Mouse (Mus musculus) urinary bladder, postnatal 25 days (tissue): ENCODE measurements at regions not wholly inside any gene's neighbourhood (a gene's known extent, or its start where the extent isn't known, plus 50 kb on each side); places are given as distances from the start of the nearest gene placed in this dataset.

ENCODE experiments used
- DNase-seq: peaks from one replicate; pipeline ENCODE4 v3.0.0; 2022; ENCODE audit warnings: low spot score

- DNase-seq, result no peak
Observed at GRCm38 (mm10) chr1:152167716-152168115, 77.8 kb upstream of the 1700025G04Rik start.

GRCm38 (mm10) chr1:152165490-152165905 is 75.6 kb upstream of the 1700025G04Rik start:
- DNase-seq, result no peak

GRCm38 (mm10) chr1:152164843-152165489 is 75.0 kb upstream of the 1700025G04Rik start:
- no peak for DNase-seq

DNA sequence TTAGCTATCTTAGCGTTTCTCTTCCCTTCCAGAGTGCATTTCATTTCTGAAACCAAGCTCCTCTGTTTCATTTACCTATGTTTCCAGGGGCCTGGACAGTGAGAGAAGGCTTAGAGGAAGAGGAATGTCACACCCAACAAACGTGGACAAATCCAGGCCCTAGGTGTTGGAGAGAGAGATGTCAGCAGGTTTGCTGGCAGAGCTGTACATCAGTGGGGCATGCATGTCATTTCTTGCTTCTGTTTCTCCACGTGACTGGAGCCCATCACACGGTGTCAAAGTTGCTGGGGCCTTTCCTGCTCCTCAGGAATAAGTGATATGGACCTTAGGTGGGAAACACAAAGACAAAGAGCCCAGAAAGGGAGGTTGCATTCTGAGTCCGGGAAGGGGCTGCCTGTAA is 74.3 kb upstream of the 1700025G04Rik start:
- no peak for DNase-seq

- DNase-seq, result no peak
Observed at GRCm38 (mm10) chr1:152152474-152152873, 62.5 kb upstream of the 1700025G04Rik start.

DNA sequence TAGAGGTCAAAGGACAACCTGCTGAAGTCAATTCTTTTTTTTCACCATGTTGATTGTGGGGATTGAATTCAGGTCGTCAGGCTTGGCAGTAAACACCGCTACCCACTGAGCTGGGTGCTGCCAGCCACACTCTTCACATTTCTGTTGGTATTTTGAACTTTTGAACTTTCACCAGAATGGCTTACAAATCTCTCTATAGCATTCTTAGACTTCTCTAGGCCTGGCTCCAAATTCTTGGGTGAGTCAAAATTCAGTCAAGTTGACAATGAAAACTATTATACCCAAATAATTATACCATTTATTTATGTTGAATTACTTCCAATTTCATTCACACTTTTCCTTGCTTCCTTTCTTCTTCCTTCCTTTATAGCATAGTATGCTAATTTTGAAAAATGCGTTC is 58.8 kb upstream of the 1700025G04Rik start:
- no peak for DNase-seq

DNA sequence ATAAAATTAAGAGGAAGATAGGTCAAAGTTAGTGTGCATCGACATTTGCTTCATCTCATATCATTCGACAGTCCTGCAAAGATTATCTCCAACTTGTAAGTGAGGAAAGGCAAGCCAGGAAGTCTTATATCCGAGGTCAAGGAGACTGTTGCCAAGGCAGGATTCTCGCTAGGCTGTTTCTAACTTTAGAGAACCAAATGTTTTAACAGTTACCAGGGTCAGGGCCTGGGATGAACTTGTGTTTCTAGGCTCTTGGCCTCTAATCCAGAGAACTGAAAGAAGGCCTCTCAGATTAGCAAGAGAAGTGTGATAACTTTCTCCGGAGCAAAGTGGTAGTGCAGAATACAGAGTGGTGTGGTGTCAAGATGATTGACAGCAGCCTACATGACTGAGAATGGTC is 50.2 kb upstream of the 1700025G04Rik start:
- DNase-seq, result no peak
